Mouse (Mus musculus) T-helper 17 cell (primary cell): ENCODE measurements at regions not wholly inside any gene's neighbourhood (a gene's known extent, or its start where the extent isn't known, plus 50 kb on each side); places are given as distances from the start of the nearest gene placed in this dataset.

Source experiments
- in situ Hi-C, 2 experiments: fragments of 300-600 bp; cut with MboI, MseI; formaldehyde crosslinking; loops; 1 replicate in 1 of 2; 2 replicates in 1 of 2; pipeline ENCODE4 v1.15.1; 2025; ENCODE audit warnings: high pct_unique_total_duplicates in 2 of 2

DNA sequence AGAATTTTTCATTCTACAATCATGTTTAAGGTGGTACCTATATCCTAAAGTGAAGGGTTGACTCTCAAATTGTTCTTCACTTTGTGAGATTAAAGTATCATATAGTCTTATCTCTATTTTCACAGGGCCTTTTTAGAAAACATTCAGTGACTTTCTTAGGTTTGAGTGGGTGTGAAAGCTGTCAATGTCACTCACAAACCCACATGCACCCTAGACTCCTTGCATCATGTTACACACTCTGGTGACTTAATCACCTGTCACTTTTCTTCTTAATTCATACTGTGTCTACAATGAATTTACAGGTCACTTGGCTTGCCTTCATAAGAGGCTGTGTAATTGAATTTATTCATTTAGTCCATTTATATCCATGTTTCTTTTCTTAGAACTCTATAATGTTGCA is 1026.8 kb upstream of the Alcam start:
- in situ Hi-C loops = no loop called here

DNA sequence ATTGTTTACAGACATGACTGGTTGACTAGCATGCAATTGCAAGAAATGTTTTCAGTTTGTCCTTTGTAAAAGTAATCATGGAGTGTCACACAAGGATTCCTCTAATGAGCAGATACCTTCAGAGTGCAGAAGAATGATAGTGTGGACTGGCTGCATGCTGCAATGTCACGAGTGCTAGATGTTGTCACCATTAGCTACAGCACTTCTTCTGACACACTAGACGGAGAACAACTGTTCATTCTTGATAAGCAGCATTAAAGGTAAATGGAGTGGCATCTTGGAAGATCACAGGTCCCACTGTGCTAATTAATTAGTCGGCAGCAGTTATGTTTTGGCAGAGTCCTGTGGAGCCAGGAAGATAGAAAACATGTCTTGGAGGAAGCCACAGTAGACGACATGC is 985.6 kb upstream of the Alcam start:
- in situ Hi-C loops = no loop called here

DNA sequence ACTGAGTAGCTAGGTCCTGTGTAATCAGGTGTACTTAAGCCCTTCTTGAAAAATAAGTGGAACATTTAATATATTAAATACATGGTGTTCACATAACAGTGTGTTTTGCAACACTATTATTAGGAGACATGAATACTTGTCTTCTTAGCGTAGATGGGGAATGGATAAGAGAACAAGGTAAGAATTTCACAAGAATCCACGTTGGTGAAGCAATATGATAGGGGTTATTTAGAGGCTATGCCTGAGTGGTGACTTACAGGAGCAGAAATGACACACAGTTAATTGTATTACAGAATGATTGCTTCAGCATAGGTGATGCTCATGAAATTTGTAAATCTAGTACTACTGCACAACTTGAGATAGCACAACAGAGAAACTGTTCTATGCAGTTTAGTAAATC is 964.5 kb upstream of the Alcam start:
- in situ Hi-C loops = no loop called here

DNA sequence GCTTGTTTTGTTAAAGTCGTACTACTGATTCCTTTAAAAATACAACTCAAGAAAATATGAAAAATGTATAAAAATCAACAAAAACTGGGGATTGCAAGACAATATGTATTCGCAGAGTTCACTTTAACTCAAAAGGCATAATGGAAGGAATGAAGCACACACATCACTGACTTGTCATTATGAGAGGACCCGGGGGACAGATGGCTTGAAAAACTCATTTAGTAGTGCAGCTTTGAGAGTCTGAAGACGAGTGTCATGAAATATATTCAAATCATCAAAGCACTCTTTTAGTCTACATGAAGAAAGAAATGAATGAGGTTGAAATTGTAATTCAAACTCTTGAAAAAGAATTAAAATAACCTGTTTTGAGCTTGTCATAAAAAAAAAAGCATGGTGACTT is 931.3 kb upstream of the Alcam start:
- in situ Hi-C loops = no loop called here

DNA sequence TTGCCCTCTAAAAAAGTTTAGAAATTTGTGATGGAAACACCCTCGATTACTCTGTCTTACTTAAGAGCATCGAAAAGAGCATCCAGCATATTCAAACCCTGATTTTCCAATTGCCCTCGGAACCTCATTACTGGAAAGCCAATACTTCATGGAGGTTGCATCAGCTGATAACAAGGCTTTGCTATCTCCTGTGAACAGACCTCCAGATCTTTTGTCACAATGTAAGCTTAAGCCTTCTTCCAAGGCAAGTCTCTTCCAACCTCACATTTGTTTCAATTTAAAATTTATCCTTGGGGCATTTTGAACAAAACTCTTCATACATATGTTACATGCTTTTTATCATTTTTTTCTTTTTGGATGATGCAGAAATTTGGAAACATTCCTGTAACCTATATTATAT is 888.3 kb upstream of the Alcam start:
- in situ Hi-C loops = loop anchor here in 1 of 2 experiments (10.0 kb wide), 1 partner anchor 1713 kb away; no protein-coding TSS in a partner anchor

DNA sequence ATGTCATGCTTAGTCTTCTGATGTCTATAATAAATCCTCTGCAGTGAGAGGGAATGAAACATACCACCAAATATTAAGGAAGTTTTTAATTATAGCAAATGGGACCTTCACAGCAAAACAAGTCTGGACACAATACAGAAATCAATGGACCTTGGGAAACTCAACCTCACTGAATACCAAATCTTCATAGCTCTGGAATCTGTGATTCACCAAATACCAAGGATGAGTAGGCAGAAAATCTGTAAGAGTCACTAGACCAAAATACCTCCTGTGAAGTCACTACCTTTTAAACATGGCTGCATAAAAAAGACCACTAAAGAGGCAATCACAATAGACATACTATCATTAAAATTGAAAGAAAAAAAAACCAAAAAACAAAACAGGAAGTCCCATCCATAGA is 872.5 kb upstream of the Alcam start:
- in situ Hi-C loops = no loop called here

DNA sequence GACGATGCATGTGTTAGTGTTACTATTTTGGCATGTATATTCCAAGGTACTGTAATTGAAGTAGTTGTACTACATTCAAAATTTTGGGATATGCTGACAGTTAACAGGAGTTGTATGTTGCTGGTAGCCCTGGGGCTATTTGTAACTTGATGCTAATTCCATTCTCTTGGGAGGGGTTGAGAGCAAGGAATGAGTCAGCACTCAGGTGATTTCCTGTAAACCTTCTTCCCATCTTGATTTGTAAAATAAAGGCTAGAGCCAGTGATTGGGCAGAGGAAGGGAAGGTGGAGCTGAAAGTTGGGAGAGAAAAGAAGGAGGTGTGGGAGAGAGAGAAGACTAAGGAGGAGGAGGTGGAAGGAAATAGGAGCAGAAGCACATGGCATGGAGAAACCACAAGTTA is 838.2 kb upstream of the Alcam start:
- in situ Hi-C loops = no loop called here

DNA sequence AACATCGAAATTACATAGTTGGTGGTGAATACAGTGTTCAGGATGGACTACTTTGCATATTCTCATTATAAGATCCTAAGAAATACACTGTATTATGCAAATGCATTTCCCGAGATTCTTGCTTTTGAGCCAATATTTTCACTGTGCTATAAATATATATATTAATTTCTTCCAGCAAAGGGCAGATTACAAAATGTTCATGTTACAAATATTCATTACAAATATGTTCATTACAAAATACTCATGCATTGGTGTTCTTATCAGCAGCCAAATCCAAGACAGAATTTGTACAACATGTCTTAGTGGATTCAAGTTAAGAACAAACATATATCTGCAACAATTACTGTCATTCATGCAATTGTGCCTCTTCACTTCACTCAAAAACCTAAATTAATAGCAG is 828.1 kb upstream of the Alcam start:
- in situ Hi-C loops = no loop called here

DNA sequence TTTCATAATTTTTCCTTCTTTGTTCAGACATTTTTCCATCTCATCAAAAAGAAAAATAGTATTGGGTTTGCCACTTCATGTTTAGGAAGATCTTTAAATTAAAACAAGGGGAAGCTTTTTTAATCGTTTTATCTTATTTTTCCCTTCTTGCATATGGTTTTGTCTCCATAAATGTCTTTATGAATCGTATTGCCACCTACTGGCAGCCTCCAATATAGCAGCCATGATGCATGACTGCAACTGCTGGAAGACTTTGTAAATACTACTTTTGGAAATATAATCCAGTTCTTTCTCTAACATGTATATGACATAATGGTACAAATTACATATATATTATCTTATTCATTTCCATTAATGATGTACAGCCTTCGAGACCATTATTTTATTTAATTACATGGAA is 812.2 kb upstream of the Alcam start:
- in situ Hi-C loops = loop anchor here (10.0 to 25.0 kb wide), 2 partner anchors 951 to 1429 kb away; no protein-coding TSS in a partner anchor

DNA sequence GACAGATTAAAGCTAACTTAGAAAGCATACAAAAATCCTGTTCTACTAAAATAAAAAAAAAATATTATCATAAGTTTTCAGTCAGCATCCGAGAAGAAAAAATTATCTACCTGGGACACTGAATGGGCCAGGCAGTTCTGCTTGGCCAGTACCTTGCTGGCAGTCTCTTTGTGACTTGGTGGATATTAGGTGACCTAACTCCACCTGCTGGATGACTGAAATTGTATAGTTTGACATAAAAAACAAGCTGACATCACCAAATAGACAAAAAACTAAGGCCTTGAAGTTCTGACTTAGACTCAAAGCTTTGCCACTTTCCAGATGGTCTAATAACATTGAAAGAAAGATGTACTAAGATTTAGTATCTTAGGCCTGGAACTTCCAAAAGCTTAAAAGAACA is 791.5 kb upstream of the Alcam start:
- in situ Hi-C loops = no loop called here

DNA sequence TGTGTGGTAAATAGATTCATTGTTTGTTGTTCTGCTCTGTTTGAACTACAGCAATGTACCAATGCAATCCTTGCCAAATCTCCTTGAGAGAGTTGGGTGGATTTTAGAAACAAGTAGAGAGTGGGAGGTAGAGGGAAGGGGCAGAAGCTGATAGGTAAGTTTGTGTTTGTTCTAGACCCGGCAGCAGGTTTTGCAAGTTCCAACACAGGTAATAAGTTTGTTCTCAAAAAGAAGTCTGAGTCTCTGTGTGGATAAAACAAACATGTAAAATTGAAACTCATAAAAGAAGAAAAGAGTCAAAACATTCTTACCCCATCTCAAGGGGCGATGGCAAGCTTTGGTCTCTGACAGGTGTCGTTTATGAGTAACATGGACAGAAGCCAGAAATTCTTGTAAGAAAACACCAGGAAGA is 788.3 kb upstream of the Alcam start:
- in situ Hi-C loops = no loop called here

DNA sequence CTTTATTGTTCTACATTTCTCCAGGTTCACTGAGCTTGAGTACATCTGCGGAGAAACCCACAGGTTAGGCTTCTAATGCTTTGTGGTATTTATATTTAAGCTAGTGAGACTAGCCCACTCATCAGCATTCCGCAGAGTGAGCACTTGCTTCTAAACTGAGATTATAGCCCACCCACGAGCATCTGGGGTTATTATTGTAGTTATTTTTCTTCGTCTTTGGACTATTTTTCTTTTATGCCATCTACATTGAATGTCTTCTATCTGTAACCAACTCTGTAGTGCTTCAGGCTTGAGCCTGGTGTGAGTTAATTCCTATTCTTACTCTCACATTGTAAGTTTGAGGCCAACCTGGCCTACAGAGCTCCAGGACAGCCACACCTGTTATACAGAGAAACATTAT is 765.0 kb upstream of the Alcam start:
- in situ Hi-C loops = no loop called here

DNA sequence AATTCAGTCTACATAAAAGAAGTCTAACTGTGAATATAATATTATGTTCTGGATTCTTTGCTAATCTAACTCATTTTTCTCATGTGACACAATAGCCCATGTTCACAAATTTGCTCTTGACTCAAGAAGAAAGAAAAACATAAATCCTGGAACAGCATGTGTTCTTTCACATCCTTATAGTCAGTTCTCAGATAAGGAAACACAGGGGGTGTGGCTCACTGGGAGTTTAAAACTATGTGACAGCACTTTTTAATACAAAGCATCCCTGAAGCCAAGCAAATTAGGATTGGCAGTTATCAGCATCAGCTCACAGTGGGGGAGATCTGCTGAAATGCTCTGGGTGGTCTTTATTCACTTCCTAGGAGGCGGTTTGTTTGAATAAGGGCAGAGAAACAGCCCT is 747.6 kb upstream of the Alcam start:
- in situ Hi-C loops = no loop called here

DNA sequence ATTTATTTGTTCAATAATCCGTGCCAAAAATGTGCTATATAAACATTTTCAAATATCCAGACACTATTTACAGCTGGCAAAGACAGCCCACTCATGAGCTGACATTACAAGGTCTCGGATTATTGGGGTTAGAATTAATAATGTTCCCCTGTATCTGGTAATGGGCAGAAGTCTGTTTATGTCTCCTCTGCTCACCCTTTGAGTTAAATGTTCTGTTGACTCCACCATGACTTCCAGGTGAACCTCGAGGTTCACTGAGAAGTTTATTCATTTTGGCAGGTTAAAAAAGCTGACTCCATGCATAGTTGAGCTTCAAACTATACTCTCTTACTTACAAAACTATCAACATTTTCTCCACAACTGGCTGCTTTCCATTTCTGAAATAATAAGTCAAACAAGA is 732.6 kb upstream of the Alcam start:
- in situ Hi-C loops = no loop called here

DNA sequence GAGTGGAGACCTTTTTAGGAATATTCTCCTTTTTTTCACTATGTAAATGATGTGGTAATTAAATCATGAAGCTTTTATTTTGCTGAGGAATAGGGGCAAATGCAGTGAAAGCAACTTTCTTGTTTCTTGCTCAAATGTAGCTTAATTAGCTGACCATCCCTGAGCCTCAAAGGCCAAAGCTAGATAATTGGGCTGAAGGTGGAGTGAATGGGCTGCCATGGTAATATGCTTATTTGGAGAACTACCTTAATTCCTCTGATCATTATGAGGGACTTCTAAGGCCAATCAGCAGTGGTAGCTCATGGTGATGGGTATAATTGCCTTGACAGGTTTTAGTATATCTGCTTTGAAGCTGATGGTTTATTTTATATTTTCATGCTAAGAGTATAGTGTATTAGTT is 702.5 kb upstream of the Alcam start:
- in situ Hi-C loops = no loop called here

DNA sequence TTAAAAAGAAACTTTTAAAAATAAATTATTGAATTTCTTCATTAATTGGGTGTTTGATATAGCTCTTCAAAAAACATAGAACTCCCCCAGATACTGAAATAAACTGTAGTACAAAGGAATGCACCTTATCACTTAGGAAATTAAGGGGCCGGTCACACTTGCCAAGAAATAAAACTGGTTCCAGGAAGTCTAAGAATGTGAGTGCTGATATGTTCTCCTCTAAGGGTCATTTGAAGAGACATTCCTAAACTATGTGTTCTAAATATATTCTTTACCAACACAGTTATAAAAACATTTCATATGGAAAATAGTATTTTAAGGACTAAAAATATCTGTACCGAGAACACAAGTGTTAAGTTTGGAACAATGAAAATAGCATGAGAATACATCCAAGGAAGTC is 676.8 kb upstream of the Alcam start:
- in situ Hi-C loops = loop anchor here in 1 of 2 experiments (25.0 kb wide), 1 partner anchor 2007 kb away; no protein-coding TSS in a partner anchor

DNA sequence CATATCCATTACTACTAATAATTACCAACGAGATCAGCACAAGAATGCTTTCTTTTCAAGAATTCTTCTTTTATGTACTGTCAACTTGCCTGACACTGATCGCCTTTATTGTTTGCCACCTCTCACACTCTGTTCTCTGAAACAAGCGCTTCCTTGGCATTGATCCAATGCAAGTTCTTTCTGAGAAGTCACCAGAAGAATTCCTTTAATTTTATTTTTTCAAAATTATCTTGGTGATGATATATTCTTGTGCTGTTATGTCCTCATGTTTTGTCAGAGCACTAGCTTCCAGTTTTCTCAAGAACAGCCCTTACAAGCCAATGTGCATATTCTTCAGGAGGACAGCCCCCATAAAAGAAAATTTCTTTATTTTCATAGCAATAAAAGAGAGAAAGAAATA is 654.9 kb upstream of the Alcam start:
- in situ Hi-C loops = no loop called here

DNA sequence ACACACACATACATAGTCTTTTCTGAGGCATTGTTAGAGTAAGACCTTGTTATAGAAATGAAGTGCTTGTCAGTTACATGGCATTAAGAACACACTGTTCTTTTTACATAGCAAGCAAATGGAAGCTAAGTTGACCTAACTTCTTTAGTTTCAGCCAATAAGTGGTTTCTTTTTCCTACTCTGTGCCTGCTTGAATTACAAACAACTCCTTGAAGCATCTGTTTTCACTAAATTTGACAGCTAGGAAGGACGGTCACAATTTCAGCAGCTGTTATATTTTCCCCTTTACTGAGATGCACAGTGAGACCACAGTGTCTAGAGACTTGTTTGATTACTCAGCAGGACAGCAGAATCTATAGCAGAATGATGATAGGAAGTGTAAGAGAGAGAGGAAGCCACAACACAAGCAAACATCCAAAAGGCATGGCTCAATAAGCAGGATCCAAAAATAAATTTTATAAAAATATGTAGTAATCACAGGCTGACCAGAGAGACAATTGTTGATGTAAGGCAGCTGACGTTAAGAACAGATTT is 641.6 kb upstream of the Alcam start:
- in situ Hi-C loops = loop anchor here in 1 of 2 experiments (10.0 kb wide), 1 partner anchor 781 kb away; no protein-coding TSS in a partner anchor

DNA sequence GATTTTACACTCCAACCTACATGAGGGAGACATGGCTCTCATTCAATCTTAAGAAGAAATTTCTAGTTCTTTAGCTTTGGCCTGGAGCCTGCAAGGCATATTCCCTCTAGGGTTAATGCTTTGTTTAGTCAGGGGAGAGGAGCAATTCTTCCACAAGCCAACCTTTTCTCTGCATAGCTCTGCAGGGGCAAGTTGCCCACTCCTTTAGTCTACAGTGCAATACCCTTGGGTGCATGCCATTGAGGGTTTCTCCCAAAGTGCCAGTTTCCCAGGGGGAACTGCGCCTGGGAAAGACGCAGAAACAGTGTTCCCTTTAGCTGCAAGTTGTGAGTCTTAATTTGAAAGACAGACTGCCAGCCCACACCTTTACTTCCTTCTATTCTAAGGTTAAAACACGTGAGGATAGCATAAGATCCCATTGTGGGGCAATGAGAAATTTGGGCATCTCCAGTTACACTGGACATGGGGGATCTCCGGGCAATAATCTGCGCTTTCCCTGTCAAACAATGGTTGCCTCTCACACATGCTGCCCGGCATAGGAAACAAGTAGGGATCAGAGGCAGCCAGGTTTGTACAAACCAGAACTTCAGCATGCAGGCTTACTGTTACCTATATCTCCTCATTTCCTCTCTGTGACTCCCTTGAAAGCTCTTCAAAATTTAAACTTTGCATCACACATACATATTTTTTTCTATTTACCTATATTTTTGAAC is 620.1 kb upstream of the Alcam start:
- in situ Hi-C loops = no loop called here

DNA sequence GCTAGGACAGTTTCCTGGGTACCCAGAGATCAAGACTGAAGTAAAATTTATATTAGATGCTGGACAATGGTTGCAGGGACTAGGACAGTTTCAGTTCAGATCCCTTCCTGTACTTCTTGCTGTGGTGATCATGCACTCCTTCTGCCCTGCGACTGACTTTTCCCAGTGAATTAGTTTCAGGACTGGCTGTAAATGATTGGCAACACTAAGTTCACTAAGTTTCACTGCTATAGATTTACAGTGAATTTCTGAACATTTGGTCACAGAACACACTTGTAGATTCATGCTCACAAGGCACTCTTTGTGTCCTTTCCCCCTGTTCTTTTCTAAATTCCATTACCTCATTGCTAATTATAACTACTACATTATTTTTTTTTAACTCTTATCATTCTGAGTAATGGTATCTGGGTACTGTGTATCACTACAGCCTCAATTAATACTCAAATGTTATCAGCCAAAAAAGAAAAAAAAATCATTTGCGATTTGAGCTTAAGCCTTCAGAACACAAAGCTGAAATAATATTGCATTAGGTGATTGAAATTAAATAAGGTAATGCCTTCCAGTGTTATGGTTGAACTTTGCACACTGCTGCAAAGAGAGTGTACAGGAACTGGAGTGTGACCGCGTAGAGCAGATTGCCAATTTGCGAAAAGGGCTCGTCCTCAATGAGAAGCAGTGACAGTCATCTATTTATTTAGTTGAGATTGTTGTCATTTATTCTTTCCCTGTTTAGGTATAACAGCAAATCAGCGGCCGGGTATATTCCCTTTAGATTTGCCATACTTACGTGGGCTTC is 618.2 kb upstream of the Alcam start:
- in situ Hi-C loops = no loop called here

DNA sequence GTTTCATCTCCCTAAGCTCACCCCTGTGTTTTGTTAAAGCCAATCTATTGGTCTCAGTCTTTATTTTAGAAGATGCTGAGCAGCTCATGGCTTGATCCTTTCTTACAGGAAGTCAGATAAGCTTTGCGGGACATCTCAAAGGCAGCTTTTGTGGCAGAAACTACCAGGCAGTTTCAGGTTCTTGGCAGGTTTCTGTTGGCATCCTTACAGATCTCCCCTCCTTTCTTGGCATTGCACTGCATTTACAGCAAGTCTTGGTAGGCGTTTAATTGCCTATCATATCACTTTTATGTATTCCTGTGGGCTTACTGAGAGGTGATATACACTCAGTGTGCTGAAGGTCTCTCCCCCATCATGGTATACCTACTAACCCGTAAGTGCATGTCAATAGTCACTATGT is 610.3 kb upstream of the Alcam start:
- in situ Hi-C loops = no loop called here

DNA sequence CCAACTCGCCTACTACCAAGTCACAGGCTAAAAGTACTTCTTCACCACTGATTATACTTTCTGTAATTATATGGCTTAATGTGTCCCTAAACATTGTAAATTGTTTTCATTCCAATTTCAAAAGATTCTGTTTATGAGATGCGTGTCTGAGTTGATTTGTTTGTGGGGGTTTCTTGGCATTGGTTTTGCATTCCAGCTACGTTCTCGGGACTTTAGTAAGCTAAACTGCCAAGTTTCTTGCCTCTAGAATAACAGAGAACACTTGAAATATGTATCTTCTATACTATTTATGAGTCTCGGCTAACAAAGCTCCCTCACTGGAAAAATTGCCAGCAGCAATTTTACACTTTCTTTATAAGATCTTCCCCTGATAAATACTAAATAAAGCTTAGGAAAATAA is 609.2 kb upstream of the Alcam start:
- in situ Hi-C loops = no loop called here

DNA sequence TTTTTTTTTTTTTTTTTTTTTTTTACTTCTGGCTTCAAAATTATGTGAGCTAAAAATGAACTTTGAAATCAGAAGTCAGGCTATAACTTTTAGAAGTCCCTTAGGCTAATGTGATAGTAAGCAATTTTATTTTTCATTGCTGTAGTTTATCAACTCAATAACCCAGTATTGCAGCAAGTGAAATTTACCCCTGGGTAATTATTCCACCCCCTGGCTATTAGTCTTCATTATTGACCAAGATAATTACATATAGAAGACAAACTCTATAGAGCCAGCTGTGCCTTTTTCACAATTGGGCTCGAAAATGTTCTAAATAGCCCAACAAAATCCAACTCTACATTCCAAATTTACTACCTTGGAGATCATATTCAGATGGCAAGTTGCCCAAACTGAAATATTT is 572.2 kb upstream of the Alcam start:
- in situ Hi-C loops = no loop called here
